Mouse (Mus musculus) kidney, adult 2 months (tissue): ENCODE data around the gene Phlda1.

Experiments
- CTCF ChIP-seq: fragments of 200-500 bp; conservative IDR thresholded peaks from 2 replicates; pipeline ENCODE4 v1.5.1; 2011; ENCODE audit warnings: low read depth, mild to moderate bottlenecking, control low read depth, low read length, moderate library complexity, mixed read lengths; ENCODE audit not compliant: insufficient read depth, insufficient read length
- POLR2A ChIP-seq: fragments of 200-500 bp; IDR thresholded peaks from one replicate; pipeline ENCODE4 v1.6.1; 2011; ENCODE audit warnings: low read depth, low read length, control low read depth

DNA sequence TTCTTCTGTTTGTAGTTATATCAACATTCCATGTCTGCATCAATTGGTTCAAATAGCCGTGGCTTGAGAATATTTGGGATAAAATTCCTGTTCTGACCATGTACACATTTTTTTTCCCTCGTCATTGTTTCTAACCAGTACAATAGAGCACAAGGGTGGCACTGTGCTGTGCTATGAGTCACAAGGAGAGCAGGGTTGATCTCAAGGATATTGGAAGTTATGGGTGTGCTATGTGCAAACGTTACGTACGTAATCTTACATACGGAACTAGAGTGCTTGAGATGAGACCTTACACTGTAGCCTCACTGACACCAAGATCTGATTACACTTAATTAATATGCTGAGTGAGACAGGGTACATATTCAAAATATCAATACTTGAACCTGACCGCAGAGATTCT is 21.5 kb downstream of the Phlda1 start:
- TF ChIP-seq CTCF, result no peak
- TF ChIP-seq POLR2A, result no peak
